Mouse (Mus musculus) thymus, adult 18-20 months (tissue): Measurements from ENCODE around the gene Slc43a3.

Source experiments
- DNase-seq, 2 experiments: peaks; one replicate each; pipeline ENCODE4 v3.0.0; 2022; ENCODE audit warnings: mixed read lengths in 2 of 2

Gene Slc43a3

DNA sequence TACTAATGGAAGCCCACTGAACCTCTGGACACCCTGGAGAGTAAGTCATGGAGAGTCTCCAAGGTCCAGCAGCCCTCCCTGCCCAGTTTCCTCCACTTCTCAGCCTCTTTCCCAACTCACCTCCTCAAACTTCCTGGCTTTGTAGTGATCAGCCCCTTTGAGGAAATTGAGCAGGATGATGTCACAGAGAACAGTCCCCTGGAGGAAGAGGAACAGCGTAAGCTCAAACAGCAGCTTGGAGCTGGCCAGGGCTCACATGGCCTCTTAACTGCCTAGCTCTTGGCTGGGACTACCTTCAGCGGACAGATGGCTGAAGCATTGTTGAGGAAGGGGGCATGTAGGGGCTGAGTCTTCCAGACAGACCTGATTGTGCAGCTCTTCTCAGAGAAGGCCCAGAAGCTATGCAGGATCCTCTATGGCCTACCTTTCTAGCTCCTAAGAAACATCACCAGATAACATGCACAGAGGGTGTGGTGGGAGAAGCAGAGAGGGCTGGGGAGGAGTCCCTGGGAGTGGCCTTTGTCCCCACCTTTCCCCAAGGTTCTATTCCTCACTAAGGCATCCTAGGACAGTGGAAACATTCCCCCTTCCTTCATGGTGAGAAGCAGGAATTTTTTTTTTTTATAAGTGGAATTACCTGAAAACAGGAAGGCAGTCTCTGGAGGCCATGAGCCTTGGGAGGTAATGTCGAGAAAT is 63.3 kb downstream of the Slc43a3 start:
- DNase-seq = no peak

DNA sequence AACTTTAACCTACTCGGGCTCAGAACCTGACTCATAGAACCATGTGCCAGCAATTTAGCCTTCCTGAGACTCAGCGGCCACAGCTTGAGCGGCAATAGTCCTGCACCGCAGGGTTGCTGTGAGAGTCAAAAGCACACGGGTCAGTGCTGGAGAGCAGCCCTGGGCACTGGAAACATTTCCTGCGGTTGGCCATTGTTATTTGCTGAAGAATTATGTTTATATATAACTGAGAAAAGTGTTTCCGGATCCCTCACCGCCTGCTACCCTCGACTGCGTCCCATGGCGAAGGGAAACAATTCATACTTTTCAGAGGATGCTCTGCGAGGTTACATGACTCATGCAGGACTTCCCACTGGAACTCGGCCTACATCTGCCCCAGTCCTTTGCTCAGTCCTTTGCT is 65.1 kb downstream of the Slc43a3 start:
- no peak for DNase-seq

DNA sequence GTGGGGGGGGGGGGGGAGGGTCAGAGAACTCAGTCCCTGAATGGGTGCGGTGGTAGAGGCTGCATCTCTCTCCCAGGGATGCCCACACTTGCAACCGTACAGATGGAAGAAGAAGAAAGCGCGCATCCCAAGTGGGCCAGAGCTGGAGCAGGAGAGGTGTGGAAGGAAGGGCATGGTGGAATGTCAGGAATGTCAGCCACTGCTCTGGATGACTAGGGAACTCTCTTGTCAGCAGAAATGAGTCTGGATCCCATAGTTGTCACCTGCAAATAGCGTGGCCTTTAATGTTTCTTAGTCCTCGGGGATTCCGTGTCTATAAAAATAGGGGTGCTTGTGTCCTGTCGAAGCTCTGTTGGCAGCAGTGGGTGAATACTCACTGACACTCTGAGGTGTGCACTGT is 66.2 kb downstream of the Slc43a3 start:
- DNase-seq = no peak

DNA sequence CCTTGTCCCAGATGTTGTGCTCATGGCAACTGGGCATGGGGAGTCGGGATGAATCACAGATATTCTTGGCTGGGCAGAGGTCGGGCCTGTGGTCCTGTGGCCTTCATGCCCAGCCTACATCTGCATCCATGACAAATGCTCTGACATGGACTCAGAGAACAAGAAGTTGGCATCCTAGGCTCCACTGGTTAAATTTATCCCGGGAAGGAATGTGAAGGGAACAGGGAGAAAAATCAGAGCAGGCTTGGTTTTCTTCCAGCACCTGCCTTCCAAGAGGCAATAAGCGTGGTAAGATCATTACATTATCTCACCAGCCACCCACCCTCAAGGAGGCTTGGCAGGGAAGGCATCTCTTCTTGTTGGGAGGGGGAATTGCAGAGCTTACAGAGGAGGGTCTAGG is 68.0 kb downstream of the Slc43a3 start:
- DNase-seq = no peak

DNA sequence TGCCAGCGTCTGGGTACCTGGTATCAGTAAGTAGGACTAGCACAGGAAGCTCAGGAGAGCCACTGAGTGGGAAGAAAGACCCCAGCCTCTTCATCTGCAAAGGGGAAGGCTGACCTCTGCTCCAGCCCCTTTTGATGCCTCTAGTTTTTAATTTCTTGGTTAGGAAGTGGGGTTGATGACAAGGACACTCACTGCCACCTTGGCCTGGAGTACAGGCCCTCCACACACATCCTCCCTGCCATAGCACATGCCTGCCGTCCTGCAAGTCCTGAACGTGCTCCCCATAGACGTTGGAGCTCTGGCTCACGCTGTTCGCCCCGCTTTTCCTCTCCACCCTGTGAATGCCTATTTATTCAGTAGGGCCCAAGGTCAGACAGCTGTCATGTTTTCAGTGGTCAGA is 70.2 kb downstream of the Slc43a3 start:
- no peak for DNase-seq

DNA sequence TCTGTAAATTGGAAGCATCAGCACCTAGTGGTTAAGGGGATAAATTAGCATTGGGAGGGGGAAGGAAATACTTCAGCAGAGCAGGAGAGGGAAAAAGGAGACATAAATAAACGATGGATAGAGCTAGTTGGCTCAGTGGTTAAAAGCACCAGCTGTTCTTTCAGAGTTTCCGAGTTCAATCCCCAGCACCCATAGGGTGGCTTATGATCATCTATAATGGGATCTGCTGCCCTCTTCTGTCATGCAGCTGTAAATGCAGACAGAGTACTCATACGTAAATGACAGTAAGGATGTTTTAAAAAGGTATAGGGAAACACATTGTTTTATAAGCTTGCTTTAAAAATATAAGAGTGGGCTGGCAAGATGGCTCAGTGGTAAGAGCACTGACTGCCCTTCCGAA is 71.3 kb downstream of the Slc43a3 start:
- DNase-seq = no peak
